Mouse (Mus musculus) heart, adult 2 months (tissue): ENCODE data around the gene Khdrbs2. TPM values are rescaled to one million over a fixed set of nuclear protein-coding genes. Genes with fewer than 3 reads are reported as not detected.

Source experiments
- DNase-seq, 2 experiments: peaks; one replicate each; pipeline ENCODE4 v3.0.0; 2021
- H3K27ac ChIP-seq: fragments of 200-600 bp; 2 replicates; pipeline ENCODE4 v1.8.1; 2022
- H3K27me3 ChIP-seq: fragments of 200-500 bp; 2 replicates; pipeline ENCODE4 v1.6.1; 2012; ENCODE audit warnings: mild to moderate bottlenecking, low read length, inconsistent platforms, mixed read lengths; ENCODE audit not compliant: control insufficient read depth, insufficient read depth
- H3K36me3 ChIP-seq: fragments of 200-500 bp; 2 replicates; pipeline ENCODE4 v1.6.1; 2012; ENCODE audit warnings: low read length, inconsistent platforms; ENCODE audit not compliant: control insufficient read depth, insufficient read depth
- H3K4me1 ChIP-seq: fragments of 200-500 bp; 2 replicates; pipeline ENCODE4 v1.6.1; 2011; ENCODE audit warnings: low read length; ENCODE audit not compliant: control insufficient read depth, insufficient read depth
- H3K4me3 ChIP-seq: fragments of 200-600 bp; 2 replicates; pipeline ENCODE4 v1.8.1; 2022
- H3K79me2 ChIP-seq: fragments of 200-500 bp; replicated peaks from 2 replicates; pipeline ENCODE4 v1.6.1; 2012; ENCODE audit warnings: mild to moderate bottlenecking, inconsistent platforms, low read length, moderate library complexity, mixed read lengths; ENCODE audit not compliant: control insufficient read depth, insufficient read depth
- H3K9ac ChIP-seq: fragments of 200-500 bp; 2 replicates; pipeline ENCODE4 v1.6.1; 2012; ENCODE audit warnings: low read depth, mild to moderate bottlenecking, control low read depth, inconsistent platforms, low read length, mixed read lengths
- CTCF ChIP-seq: fragments of 200-600 bp; IDR thresholded peaks from 2 replicates; pipeline ENCODE4 v1.8.1; 2022; ENCODE audit warnings: antibody characterized with exemption, mild to moderate bottlenecking, moderate library complexity
- EP300 ChIP-seq: fragments of 200-500 bp; IDR thresholded peaks from 2 replicates; pipeline ENCODE4 v1.6.1; 2011; ENCODE audit warnings: low read depth, low read length, control low read depth; ENCODE audit not compliant: insufficient read depth
- POLR2A ChIP-seq: fragments of 200-500 bp; IDR thresholded peaks from 2 replicates; pipeline ENCODE4 v1.6.1; 2011; ENCODE audit warnings: mild to moderate bottlenecking, low read depth, low read length, control low read depth; ENCODE audit not compliant: insufficient read depth
- WGBS: fragments of 180-500 bp; shearing (Covaris S2); methylation state at CpG from one replicate; pipeline ENCODE4 v1.1.7; 2018; 5-methylcytosine and 5-hydroxymethylcytosine counted together
- intact Hi-C: fragments of 180-260 bp; cut with DNase I; formaldehyde crosslinking; loops from one replicate; pipeline ENCODE4 v1.15.1; 2025
- polyA plus RNA-seq: library from polyadenylated mRNA; depleted of rRNA; stranded (reverse); fragments of >200 nt; gene quantifications from 2 replicates; pipeline ENCODE4 v1.2.3, GENCODE M21; 2012
- total RNA-seq, 2 experiments: library from RNA; stranded (reverse); gene quantifications; 2 replicates each; pipeline ENCODE4 v1.2.3; 2021

Gene Khdrbs2
- total and polyA plus RNA-seq, 3 experiments = 0.08 TPM; not detected in 2

- WGBS = 61% methylated on average over 9 of the region's 9 CpGs
- intact Hi-C loops = no loop called here
These were observed 521.3 kb downstream of the Khdrbs2 start for GRCm38 (mm10) chr1:32693806-32694205.

GRCm38 (mm10) chr1:32700132-32700531, 527.6 kb downstream of the Khdrbs2 start:
- Histone ChIP-seq H3K9ac (no peak overlapping the region), H3K36me3 (no peaks in the 10 kb centered on the region), H3K27ac (no peak overlapping the region), H3K4me3 (no peak overlapping the region), H3K79me2 (no peaks in the 10 kb centered on the region), H3K27me3 (no peaks in the 10 kb centered on the region), H3K4me1 (no peaks in the 10 kb centered on the region)
- TF ChIP-seq POLR2A (no peak), EP300 (no peak), CTCF (no peak)
- WGBS = 88% methylated on average over 4 of the region's 4 CpGs
- intact Hi-C loops = no loop called here
- DNase-seq = no peak

More at GRCm38 (mm10) chr1:32693806-32694205, 521.3 kb downstream of the Khdrbs2 start:
- DNase-seq = no peak
- H3K79me2 ChIP-seq = no peaks in the 10 kb centered on the region
- no peaks in the 10 kb centered on the region for H3K36me3 ChIP-seq
- H3K4me1 ChIP-seq = no peaks in the 10 kb centered on the region
- H3K4me3 ChIP-seq = no peak overlapping the region
- no peak overlapping the region for H3K27ac ChIP-seq
- no peak overlapping the region for H3K9ac ChIP-seq
- H3K27me3 ChIP-seq = no peaks in the 10 kb centered on the region
- TF ChIP-seq EP300 = no peak

- no peak for DNase-seq
- no peak overlapping the region for H3K27ac ChIP-seq
- intact Hi-C loops = no loop called here
- H3K4me1 ChIP-seq = no peaks in the 10 kb centered on the region
- WGBS = 75% methylated on average over 3 of the region's 3 CpGs
- TF ChIP-seq CTCF (no peak), POLR2A (no peak)
- H3K9ac ChIP-seq = no peak overlapping the region
- no peak overlapping the region for H3K4me3 ChIP-seq
- no peaks in the 10 kb centered on the region for H3K36me3 ChIP-seq
- H3K27me3 ChIP-seq = no peaks in the 10 kb centered on the region
- H3K79me2 ChIP-seq = no peaks in the 10 kb centered on the region
These were observed 528.8 kb downstream of the Khdrbs2 start for GRCm38 (mm10) chr1:32701267-32701666.
